Mouse (Mus musculus) induced T-regulatory cell, adult 2 months (primary cell): Measurements from ENCODE around the gene Chrna4.
A peak's percentile ranks its signal among the peaks of the same experiment; 100 is the strongest.

Experiments
- DNase-seq: peaks from one replicate; pipeline ENCODE4 v3.0.0-alpha.2; 2012; ENCODE audit warnings: low read depth

The Chrna4 gene

DNA sequence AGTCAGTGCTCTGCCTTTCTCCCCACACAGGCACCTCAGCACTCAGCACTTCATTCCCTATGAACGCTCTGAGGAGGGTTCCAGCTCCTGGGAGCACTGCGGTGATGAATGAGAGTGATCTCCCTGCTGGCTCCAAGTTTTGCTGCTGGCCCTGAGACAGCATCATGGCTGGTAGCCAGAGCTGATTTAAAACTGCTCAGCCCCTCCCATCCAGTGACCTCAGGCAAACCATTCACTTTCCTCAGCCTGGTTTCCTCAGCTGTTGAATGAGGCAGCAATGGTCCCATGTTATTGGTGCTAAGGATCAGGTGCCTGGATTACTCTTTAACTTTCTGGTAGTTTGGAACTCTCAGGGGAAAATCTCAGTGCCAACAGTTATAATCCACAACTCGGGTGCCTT, at the start of gene Chrna4:
Gene Chrna4 (minus strand): TSS at position 110 of the 400 bp plus-strand sequence.
- DNase-seq = no peak

- no peak for DNase-seq
Measured at GRCm38 (mm10) chr2:181090123-181090522, 46.8 kb upstream of the Chrna4 start.

DNA sequence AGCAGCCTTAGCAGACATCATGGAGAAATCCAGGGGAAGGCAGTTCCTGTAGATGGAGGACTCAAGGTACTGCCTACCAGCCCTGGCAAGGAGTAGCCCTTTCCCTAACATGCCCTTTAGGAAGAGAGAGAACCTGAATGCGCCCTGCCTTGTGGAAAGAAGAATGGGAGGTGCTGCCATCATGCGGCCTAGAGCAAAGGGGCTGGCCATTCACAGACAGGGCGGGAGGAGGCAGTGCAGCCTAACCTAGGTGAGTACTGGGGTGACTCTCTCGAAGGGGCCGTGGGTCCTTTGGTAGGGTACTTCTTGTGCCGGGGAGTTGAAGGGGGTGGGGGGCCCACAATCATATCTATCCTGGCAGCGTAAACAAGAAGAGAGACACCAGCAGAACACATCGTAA, 41.7 kb upstream of the Chrna4 start:
- no peak for DNase-seq

- no peak for DNase-seq
Measured at GRCm38 (mm10) chr2:181083945-181084344, 40.6 kb upstream of the Chrna4 start.

GRCm38 (mm10) chr2:181080886-181081285, 37.5 kb upstream of the Chrna4 start:
- peak; percentile 28 for DNase-seq

DNA sequence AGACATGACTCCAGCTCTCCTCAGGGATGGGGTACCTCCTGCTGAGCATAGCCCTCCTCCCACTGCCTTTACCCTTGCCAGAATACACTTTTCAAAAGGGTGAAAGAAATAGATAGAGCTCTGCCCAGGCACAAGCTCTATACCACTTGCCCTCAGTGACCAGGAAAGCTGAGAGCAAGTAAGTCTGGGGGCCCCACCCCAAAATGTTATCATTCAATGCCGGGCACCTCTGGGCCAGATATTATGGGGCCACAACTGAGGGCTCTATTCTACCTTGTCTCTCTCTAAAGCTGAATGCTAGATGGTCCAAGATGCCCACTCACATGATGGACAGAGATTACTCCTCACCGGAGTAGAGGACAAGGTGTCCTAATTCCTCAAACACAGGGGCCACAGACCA, 36.2 kb upstream of the Chrna4 start:
- no peak for DNase-seq

- DNase-seq = no peak
Measured at GRCm38 (mm10) chr2:181078908-181079307, 35.6 kb upstream of the Chrna4 start.

- no peak for DNase-seq
Measured at GRCm38 (mm10) chr2:181075501-181075900, 32.2 kb upstream of the Chrna4 start.

GRCm38 (mm10) chr2:181072403-181072714, 29.0 kb upstream of the Chrna4 start:
- DNase-seq = no peak

DNA sequence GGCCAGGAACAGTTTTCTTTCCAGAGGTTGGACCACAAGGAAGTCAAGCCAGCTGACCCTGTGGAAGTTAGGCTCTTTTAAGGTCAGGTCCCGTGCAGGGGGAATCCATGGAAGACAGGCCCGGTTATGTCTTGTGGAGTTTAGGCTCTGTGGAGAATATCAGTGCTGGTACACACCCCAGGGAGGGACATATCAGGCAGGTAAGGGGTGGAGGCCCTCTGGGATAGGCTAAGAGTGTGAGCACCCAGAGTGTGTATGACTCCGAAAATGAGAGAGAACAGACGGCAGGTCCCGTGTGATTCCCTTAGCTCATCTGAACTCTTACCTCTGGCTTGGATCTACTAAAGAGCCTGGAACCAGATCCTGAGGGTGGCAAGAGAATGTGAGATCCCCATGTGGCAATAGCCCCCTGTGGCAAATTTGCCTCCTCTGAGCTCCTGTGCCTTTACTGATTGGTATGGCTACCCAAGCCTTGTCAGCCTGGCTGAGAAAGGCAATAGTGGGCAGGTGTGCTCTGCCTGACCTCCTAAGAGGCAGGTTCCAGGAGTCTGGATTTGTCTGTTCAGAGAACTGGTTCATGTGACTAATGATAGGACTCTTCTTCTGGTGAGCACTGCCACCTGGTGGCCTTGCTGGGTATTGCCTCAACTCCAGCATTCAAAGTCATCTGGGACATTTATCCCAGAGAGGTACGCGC, 28.5 kb upstream of the Chrna4 start:
- peak; percentile 83 for DNase-seq

DNA sequence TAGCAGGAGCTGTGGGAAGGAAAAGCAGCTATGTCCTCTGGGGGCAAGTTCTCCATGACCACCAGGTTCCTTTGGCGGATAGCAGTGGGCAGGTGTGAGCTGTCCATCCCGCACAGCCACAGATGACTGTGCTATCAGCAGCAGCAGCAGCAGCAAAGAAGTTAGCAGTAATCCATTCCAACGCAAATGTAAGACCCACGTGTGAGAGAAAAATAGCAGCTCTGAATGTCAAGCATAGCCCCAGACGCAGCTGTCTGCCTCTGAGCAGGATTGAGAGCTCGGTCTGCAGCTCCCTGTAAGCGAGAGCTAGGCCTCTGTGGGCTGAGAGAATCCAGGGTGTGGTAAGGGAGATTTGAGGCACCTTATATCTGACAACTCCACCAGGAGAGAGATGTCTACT, 26.8 kb upstream of the Chrna4 start:
- no peak for DNase-seq

- DNase-seq = no peak
Measured at GRCm38 (mm10) chr2:181068499-181068898, 25.2 kb upstream of the Chrna4 start.

GRCm38 (mm10) chr2:181065827-181066226, 22.5 kb upstream of the Chrna4 start:
- DNase-seq = no peak

DNA sequence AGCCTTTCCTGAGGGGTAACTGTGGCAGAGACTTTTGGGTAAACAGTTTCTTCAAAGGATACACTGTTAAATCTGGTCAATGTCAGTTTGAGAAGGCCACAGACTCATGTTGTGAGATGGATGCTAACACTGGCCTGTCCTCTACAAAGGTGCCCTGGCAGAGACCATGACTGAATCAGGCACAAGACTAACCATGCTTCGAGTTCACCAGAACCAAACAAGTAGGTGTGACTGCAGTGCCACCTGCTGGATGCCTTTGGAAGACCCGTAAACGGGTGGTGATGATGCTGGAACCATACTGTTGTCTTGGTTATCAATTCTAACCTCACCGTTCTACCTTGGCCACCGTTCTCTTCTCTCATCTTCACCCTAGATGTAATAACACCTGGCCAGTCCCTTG, 16.8 kb upstream of the Chrna4 start:
- DNase-seq = peak; percentile 75

GRCm38 (mm10) chr2:181058193-181058592, 14.8 kb upstream of the Chrna4 start:
- DNase-seq = no peak

DNA sequence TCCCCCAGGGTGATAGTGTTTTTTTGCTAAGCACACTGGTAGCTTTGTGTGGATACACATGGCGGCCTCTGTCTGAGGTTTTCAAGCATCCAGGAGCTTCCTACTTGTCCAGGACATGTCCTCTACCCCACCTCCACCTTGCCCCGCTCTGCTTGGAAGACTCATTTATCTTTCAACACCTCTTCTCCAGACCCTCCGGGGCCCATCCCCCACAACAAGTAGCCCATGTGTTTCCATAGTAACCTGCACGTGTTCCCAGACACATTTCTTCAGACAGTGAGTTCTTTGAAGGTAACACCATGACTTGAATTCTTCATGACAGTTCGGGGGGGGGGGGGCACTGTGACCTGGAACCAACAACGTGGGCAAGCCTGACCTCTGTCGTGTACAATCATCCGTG, 14.0 kb upstream of the Chrna4 start:
- no peak for DNase-seq

DNA sequence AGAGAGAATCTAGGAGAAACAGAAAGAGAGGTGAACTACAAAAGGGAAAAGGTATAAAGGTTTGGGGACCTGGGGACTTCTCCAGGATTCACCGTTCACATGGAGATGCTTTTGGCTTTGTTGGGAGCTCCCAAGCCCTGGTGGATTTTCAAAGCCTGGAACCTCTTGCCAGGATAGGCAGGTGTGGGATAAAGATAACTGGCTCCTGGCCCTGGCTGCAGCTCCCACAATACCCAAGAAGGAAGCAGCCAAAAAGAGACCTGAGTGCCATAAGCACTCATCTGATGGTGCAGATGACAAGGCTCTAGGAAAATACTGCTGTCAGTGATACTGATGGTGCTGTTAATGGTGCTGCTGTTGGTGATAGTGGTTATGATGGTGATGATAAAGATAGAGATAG, 8.8 kb upstream of the Chrna4 start:
- DNase-seq = no peak

- DNase-seq = no peak
Measured at GRCm38 (mm10) chr2:181048986-181049385, 5.6 kb upstream of the Chrna4 start.

DNA sequence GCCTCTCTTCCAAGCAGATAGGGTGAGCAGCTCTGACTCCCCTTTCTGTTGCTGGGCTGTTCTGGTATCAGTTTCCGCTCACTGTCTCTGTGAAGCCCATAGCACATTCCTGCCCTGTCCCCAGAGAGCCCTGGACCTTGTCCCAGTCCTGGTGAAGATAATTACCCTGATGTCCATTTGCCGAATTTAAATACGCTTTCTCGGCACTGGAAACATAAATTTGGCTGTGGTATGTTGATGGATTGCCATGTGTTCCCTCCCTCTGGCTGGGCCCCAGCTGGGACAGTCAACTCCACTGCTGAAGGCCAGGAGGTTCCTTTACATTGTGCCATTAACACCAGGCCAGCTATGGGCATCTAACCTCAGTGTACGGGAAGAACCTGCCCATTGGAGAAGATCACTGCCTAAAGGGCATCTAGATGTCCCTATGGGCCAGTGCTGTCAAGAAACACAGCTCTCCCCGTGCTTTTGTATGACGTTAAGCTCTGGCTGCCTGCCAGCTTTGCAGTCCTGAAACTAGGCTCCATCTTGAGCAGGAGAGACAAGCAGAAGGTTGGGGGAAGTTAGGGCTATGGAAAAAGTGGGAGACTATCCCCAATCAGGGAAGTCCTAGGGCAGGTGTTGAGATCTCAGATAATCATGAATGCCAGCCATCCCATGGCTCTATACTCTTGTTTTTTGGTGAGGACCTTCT, 5.1 kb upstream of the Chrna4 start:
- no peak for DNase-seq

DNA sequence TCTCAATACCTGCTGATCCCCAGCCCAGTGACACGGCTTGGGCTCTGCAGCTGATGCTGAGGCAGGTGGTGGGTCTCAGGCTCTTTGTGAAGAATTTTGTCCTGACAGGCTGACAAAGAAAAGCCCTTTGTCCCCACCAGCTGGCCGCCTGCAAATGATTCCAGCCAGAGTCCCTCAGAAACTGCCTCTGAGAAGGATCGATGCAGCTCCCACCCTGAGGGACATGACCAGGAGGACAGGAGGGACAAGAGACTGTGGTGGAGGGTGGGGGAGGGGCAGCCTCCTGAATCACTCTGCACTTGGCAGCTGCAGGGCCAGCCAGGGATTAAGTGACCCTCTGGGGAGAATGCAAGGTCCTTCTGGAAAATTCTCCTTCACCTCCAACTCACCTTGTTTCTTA, 655 bp upstream of the Chrna4 start:
- no peak for DNase-seq

GRCm38 (mm10) chr2:181042376-181042775, 970 bp downstream of the Chrna4 start:
- no peak for DNase-seq

- no peak for DNase-seq
Measured at GRCm38 (mm10) chr2:181041941-181042340, 1.4 kb downstream of the Chrna4 start.

GRCm38 (mm10) chr2:181039356-181039680, 4.0 kb downstream of the Chrna4 start:
- no peak for DNase-seq
